Mouse (Mus musculus) embryonic fibroblast, embryonic 13.5 days (primary cell): ENCODE measurements around the gene Nabp1. TPM values are rescaled to one million over a fixed set of nuclear protein-coding genes. Genes with fewer than 3 reads are reported as not detected.
"Not testable (repeated sequence)": the region's sequence is repeated elsewhere in the genome, so short reads cannot be mapped to it uniquely, and the experiment has no call there.

ENCODE experiments used
- H3K27ac ChIP-seq: 2 replicates; pipeline ENCODE4 v1.5.1; 2012; ENCODE audit warnings: low read length, control low read depth, inconsistent platforms; ENCODE audit not compliant: insufficient read depth
- H3K4me1 ChIP-seq: 2 replicates; pipeline ENCODE4 v1.6.1; 2011; ENCODE audit warnings: low read length; ENCODE audit not compliant: control insufficient read depth, insufficient read depth
- H3K4me3 ChIP-seq: 2 replicates; pipeline ENCODE4 v1.5.1; 2011; ENCODE audit warnings: mild to moderate bottlenecking, control low read depth, low read length; ENCODE audit not compliant: insufficient read depth
- CTCF ChIP-seq: IDR thresholded peaks from 2 replicates; pipeline ENCODE4 v1.5.1; 2011; ENCODE audit warnings: mild to moderate bottlenecking, control low read depth, low read length, moderate library complexity, borderline replicate concordance; ENCODE audit not compliant: insufficient read depth
- POLR2A ChIP-seq: IDR thresholded peaks from 2 replicates; pipeline ENCODE4 v1.6.1; 2011; ENCODE audit warnings: low read depth, mild to moderate bottlenecking, control low read depth, low read length, moderate library complexity
- polyA plus RNA-seq: library from polyadenylated mRNA; stranded (reverse); fragments of >200 nt; gene quantifications from 2 replicates; pipeline ENCODE4 v1.2.4, GENCODE M21; 2011; ENCODE audit warnings: low read depth; ENCODE audit not compliant: missing spikeins, insufficient read length

Nabp1 gene
- polyA plus RNA-seq, 1 experiment = 34.7 TPM

DNA sequence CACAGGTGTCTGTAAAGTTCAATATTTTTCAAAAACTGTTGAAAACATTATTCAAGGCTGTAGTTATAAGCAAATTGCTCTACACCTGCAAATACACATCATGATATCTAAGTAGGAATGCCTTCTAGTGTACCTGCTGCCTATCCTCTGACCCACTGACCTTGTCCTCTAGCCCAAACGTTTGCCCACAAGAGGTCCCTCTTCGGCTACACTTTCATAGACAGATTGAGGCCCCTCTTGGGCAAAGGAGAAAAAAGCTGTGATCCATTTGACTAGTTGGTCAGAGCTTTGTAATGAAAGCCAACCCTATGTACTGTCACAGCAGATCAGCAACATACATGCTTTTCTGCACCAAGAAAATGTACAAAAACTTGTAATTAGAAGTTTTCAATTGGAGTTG is 12.9 kb downstream of the Nabp1 start:
- H3K4me3 ChIP-seq = no peak overlapping the region
- no peaks in the 10 kb centered on the region for H3K4me1 ChIP-seq
- TF ChIP-seq CTCF (no peak), POLR2A (no peak)
- no peak overlapping the region for H3K27ac ChIP-seq

DNA sequence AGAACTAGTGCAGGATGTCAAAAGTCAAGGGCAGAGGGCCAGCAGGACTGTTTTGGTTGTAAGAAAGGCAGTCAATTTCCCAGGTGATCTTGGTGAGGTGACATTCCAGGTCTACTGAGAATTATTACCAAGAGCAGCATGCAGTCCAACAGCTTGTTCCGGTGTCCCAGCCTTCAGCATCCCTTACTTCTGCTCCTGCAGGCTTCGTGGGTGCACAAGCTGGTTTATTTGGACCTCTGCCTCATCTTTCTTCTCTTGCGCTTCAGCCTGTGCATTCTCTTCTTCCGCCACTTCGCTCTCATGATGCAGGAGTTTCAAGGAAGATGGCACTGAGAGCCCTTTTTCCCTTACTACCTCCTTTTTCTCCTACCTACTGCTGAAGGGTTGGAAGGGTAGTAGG is 15.2 kb downstream of the Nabp1 start:
- TF ChIP-seq POLR2A = no peak
- TF ChIP-seq CTCF = no peak

DNA sequence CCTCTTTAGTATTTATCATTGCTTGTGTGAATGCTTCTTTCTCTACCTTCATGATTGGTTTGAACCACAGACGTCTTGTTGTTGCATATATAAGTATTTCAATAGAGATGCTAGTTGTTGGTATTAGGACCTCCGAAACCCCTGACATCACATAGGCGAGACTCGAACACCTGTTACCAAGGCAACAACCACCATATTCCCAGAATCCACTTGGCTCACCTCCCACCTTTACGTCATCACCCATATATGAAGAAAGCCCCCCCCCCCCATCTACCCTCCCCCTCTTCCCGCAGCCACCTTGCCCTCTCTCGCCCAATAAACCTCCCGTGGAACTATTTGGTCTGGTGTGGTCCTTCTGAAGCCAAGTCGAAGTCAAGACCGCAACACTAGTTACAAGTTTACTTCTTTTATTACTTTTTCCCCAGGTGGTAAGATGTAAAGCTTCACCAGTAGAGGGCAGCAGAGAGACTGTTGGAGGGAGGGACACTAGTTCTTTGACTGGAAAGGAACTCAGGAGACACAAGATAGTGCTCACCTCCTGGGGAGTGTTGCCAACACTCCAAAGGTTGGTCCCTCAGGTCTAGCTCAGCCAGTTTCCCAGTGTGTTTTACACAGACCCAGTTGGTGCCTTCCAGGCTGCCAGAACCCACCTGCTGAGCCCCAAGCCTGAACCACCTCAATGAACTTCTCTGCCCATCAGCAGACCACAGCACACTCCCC is 19.3 kb downstream of the Nabp1 start:
- Histone ChIP-seq H3K27ac (no peak overlapping the region), H3K4me1 (peaks cover 2% of the 10 kb centered on the region; the same call in 1 of the 2 replicates), H3K4me3 (no peak overlapping the region)
- TF ChIP-seq CTCF (no peak), POLR2A (no peak)

More for the DNA sequence above, 15.2 kb downstream of the Nabp1 start:
- H3K27ac ChIP-seq = no peak overlapping the region
- H3K4me1 ChIP-seq = no peaks in the 10 kb centered on the region
- H3K4me3 ChIP-seq = no peak overlapping the region

DNA sequence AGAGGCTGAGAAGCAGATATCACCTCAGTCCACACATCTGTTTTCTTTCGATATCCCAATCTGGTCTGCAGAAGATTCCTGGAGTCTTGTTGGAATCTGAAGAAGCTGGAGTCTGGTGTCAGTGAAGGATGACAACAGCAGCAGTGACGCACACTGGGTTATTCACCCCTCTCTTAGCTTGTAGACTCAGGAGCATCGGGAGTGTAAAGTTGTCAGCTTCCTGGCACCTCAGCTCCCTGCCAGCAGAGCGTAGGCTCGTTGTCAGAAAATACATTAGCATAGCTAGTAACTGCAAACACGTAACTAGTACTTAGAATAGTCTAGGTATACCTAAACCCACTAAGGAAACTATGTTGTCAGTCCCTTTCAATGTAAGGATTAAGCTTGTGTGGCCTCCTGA is 20.1 kb downstream of the Nabp1 start:
- Histone ChIP-seq H3K4me1 (peaks cover 2% of the 10 kb centered on the region; the same call in 1 of the 2 replicates), H3K27ac (no peak overlapping the region), H3K4me3 (no peak overlapping the region)
- TF ChIP-seq POLR2A (no peak), CTCF (no peak)

DNA sequence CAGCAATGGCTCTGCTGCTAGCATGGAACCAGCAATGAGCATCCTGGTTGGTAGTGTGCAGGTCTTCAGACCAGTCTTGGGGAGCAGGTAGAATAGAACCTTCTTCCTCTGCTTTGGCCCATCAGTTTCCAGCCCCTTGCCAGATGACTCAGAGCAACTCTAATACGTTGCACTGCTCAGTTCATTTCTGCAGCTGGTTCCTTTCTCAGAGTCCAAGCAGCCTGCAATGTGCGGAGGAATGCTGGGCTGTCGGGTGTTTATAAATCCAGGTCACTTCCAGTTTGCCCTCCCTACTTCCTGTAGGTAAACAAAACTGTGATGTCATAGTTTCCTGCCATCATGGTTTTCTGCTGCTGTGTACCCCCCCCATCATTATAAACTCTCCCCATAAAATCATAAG is 21.0 kb downstream of the Nabp1 start:
- H3K4me1 ChIP-seq = peaks cover 2% of the 10 kb centered on the region; the same call in 1 of the 2 replicates
- no peak overlapping the region for H3K4me3 ChIP-seq
- no peak overlapping the region for H3K27ac ChIP-seq
- TF ChIP-seq CTCF (no peak), POLR2A (no peak)

DNA sequence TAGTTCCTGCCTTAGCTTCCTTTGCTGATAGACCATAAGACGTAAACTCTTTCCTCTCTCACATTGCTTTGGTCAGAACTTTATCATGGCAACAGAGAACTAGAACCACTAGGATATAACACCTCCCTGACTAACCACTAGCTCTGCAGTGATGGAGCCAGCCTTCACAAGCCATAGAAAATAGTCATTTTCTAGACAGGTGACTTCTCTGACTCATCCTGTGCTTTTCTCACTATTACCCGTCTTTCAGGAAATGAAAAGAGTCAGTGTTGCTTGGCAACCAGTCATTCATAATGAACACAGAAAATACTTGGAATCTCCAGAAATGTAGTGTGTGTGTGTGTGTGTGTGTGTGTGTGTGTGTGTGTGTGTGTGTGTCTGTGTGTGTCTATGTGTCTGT is 29.4 kb downstream of the Nabp1 start:
- no peak for TF ChIP-seq CTCF
- TF ChIP-seq POLR2A = no peak
- H3K4me1 ChIP-seq = no peaks in the 10 kb centered on the region
- H3K27ac ChIP-seq = no peak overlapping the region
- no peak overlapping the region for H3K4me3 ChIP-seq

DNA sequence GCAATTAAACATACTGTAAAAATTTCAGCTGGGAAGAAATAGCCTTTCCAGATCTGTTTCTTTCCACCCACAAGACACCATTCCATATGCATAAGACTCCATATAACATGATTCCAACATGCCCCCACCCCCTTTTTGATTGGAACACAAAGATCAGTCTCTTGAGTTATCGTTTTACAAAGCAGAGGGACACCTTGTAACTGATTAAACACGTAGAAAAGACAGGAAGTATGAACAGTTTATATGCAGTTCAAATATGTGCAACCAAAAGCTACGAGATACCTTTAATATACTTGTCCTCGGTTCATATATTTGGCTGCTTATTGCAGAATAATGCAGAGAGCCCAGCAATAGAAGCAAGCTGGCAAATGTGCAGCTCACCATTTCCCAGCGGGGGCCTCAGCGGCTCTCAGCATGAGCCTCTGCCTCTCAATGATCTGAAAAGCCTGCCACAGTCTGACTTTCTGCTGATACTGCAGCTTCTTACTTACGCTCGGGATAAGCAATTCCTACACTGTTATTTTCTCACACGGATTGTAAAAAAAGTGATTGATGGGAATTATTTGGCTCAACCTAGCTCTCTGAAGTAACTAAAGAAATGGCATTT is 32.3 kb downstream of the Nabp1 start:
- Histone ChIP-seq H3K4me3 (no peak overlapping the region), H3K27ac (no peak overlapping the region), H3K4me1 (no peaks in the 10 kb centered on the region)
- TF ChIP-seq CTCF (no peak), POLR2A (no peak)

DNA sequence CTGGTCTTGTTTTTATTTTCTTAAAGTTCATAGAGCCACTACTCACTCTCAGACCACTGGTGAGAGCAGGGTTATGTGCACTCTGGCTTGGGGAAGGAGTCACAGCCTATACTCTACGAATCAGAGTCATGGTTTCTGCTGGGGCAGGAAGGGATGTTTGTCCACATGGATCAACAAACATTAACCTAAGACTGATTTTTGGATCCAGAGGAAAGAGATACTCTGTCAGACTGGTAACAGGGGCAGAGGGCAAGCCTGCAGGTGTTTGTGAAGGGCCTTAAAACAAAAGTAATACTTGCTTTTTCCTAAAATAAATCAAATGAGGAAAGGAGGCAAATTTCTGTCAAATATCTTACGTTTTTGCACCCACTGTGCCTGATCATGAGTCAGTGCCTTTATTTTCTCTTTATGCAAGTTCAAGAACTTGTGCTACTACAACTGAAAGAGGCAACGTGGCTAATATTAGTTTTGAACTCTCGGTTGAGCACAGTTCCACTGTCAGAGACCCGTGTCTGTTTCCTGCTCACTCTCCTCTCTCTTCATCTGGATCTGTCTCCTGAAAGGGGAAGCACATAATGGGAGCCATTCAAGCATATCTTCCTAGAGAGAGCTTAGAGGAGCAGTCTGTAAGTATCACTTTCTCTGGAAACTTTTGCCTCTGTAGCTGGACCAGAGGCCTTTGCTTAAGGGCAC is 32.9 kb downstream of the Nabp1 start:
- Histone ChIP-seq H3K4me3 (no peak overlapping the region), H3K4me1 (no peaks in the 10 kb centered on the region), H3K27ac (no peak overlapping the region)
- TF ChIP-seq CTCF = no peak
- no peak for TF ChIP-seq POLR2A

DNA sequence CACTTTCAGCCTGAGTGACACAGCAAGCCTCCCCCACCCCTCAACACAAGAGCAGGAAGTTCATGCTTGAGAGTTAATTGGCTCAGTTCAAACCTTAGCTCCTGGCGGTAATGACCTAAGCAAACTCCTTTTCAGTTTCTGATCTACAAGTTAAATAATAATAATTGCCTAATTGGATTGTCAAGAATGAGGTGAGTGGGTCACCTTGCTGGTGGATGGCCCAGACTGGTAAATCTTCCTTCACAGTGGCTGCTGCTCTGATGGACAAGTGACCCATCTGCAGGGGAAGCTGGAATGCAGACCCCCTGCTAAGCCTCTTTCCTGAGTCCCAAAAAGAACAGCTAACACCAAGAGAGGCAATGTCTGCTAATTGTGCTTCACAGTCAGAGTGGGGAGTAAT is 48.5 kb downstream of the Nabp1 start:
- no peak for TF ChIP-seq CTCF
- no peak for TF ChIP-seq POLR2A
- Histone ChIP-seq H3K4me3 (no peak overlapping the region), H3K4me1 (no peaks in the 10 kb centered on the region)

DNA sequence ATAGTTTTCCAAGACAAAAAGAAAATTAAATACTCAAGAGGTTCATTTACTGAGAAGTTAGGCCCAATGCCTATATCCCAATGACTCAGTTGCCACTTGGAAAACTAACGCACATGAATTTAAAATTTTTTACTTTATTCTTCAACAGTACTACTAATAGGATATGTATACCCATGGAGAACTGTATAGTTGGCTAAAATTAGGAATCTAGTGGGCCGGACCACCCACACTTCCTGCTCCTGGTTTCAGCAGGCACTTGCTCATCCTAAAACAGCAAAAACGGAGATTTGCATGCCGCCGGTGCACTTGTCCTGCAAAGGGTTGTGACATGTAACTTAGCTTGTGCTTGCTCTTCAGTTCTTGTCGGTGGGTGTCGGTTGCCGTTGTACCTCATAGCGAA is 51.9 kb downstream of the Nabp1 start:
- H3K4me3 ChIP-seq = no peak overlapping the region
- no peaks in the 10 kb centered on the region for H3K4me1 ChIP-seq
- no peak overlapping the region for H3K27ac ChIP-seq
- TF ChIP-seq CTCF = no peak
- TF ChIP-seq POLR2A = no peak

More for the DNA sequence above, 48.5 kb downstream of the Nabp1 start:
- H3K27ac ChIP-seq = no peak overlapping the region

DNA sequence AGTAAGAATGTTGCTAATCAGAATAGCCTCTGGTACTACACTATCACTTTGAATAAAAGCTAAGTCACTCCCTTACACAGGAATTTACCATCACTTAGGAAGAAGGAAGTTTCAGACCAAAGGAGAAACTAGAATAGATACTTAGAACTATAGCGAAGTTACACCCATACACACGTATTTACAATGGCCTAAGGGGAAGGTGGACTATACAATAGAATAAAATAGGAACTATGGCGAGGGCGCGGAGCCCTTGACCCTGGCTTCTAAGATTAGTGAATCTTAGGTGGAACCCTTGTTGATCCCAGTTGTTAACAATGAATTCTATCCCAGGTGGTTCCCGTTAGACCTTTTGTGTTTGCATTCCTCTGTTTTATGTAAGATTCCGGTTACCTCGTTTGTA is 57.2 kb downstream of the Nabp1 start:
- H3K4me3 ChIP-seq, H3K27ac ChIP-seq, H3K4me1 ChIP-seq: not testable (repeated sequence)
